ENCODE assay signal across 15 mouse cellular contexts in genomic region chr1:128594353-128595104, GRCm38 (mm10). TPM values are rescaled to one million over a fixed set of nuclear protein-coding genes. Genes with fewer than 3 reads are reported as not detected.
A peak's percentile ranks its signal among the peaks of the same experiment; 100 is the strongest.
DNase-seq lines count a peak whose midpoint lies in the region; ATAC-seq and TF ChIP-seq lines count a peak whose summit lies in the region.
"Had no signal": no experiment of that assay in that cellular context is flagged by ENCODE, and none has a peak within 500 bp of the region (broad histone marks: within the 10 kb centered on the region; RNA-seq: fewer than 3 reads in every experiment).

No protein-coding gene starts in this region.

- DNase-seq in layer of hippocampus, adult 2 months (ENCODE audit: low spot score in 2 of 2) = no peak
- DNase-seq in layer of hippocampus, postnatal 25 days (ENCODE audit: extremely low spot score in 1 of 2, low spot score in 1 of 2) = no peak
- peak; percentile 73 for DNase-seq in brain, embryonic 14.5 days (ENCODE audit: low read depth)
- peak; percentile 35 for DNase-seq in forebrain, postnatal 0 days
- DNase-seq in midbrain, embryonic 10.5 days (ENCODE audit: low spot score) = peak; percentile 35
- DNase-seq in spleen, adult 12 weeks (ENCODE audit: low spot score) = no peak
- DNase-seq in right cerebral cortex, adult 18-20 months = no peak
- DNase-seq in kidney, adult 18-20 months = no peak
- DNase-seq: adrenal gland, adult 2 months; B cell, adult 2 months; kidney, postnatal 14 days; layer of hippocampus, postnatal 36 days; thymus, adult 18-20 months had no signal

- no peaks in the 10 kb centered on the region for H3K27me3 ChIP-seq in forebrain, postnatal 0 days (ENCODE audit: insufficient read depth, low read length)
- H3K27me3 ChIP-seq in midbrain, embryonic 10.5 days (ENCODE audit: low read depth, poor library complexity, severe bottlenecking) = peaks cover under 1% of the 10 kb centered on the region

- peak overlapping the region; percentile 83 for H3K27ac ChIP-seq in layer of hippocampus, adult 2 months
- no peak overlapping the region for H3K27ac ChIP-seq in forebrain, postnatal 0 days (ENCODE audit: low read depth, low read length)
- H3K27ac ChIP-seq in midbrain, embryonic 10.5 days (replicated peaks) = peak overlapping the region; percentile 98
- H3K27ac ChIP-seq: intestine, embryonic 15.5 days; liver, embryonic 12.5 days had no signal

- no peaks in the 10 kb centered on the region for H3K36me3 ChIP-seq in forebrain, postnatal 0 days (ENCODE audit: insufficient read depth)
- H3K36me3 ChIP-seq in midbrain, embryonic 10.5 days = peaks cover 3% of the 10 kb centered on the region
- H3K36me3 ChIP-seq: intestine, embryonic 15.5 days; liver, embryonic 12.5 days had no signal

- TF ChIP-seq CTCF in layer of hippocampus, adult 2 months (conservative IDR thresholded peaks at IDR 0.05) = no peak
- TF ChIP-seq CTCF in brain, embryonic 14.5 days (IDR thresholded peaks at IDR 0.05; ENCODE audit: borderline replicate concordance, extremely low read depth, insufficient read depth, insufficient read length) = no peak
- TF ChIP-seq CTCF in forebrain, postnatal 0 days (IDR thresholded peaks at IDR 0.05; ENCODE audit: low read depth) = no peak

- TF ChIP-seq POLR2A in brain, embryonic 14.5 days (IDR thresholded peaks at IDR 0.05; ENCODE audit: borderline replicate concordance, extremely low read depth, insufficient read depth, insufficient read length, poor library complexity, severe bottlenecking) = no peak

- no peak overlapping the region for H3K4me3 ChIP-seq in layer of hippocampus, adult 2 months
- H3K4me3 ChIP-seq in forebrain, postnatal 0 days (ENCODE audit: low read depth, low read length) = no peak overlapping the region
- H3K4me3 ChIP-seq in midbrain, embryonic 10.5 days = peak overlapping the region; percentile 71; the same call in 1 of the 2 replicates
- H3K4me3 ChIP-seq: intestine, embryonic 15.5 days; liver, embryonic 12.5 days had no signal

- no peak for ATAC-seq in forebrain, postnatal 0 days
- ATAC-seq: intestine, embryonic 15.5 days; liver, embryonic 12.5 days had no signal

- peaks cover 32% of the 10 kb centered on the region for H3K4me1 ChIP-seq in forebrain, postnatal 0 days (ENCODE audit: insufficient read depth)
- peaks cover 72% of the 10 kb centered on the region for H3K4me1 ChIP-seq in midbrain, embryonic 10.5 days

- 18% methylated on average over 12 of the region's 12 CpGs for WGBS in forebrain, postnatal 0 days
- WGBS in midbrain, embryonic 10.5 days = 29% methylated on average over 12 of the region's 12 CpGs

- H3K4me2 ChIP-seq in forebrain, postnatal 0 days (ENCODE audit: low read depth) = peak overlapping the region; percentile 8; the same call in 1 of the 2 replicates
- H3K4me2 ChIP-seq: intestine, embryonic 15.5 days; liver, embryonic 12.5 days had no signal

- H3K9me3 ChIP-seq in forebrain, postnatal 0 days (ENCODE audit: low read length) = no peaks in the 10 kb centered on the region
- no peaks in the 10 kb centered on the region for H3K9me3 ChIP-seq in midbrain, embryonic 10.5 days (replicated peaks)
- H3K9me3 ChIP-seq: intestine, embryonic 15.5 days; liver, embryonic 12.5 days had no signal

- H3K9ac ChIP-seq in forebrain, postnatal 0 days = no peak overlapping the region
- H3K9ac ChIP-seq: intestine, embryonic 15.5 days; liver, embryonic 12.5 days had no signal

RNA-seq across cellular contexts. Expression of gene Cxcr4, which starts 2.4 kb away (rescaled TPM):
- total RNA-seq in layer of hippocampus, adult 2 months (2021) = 1 to 10 TPM; 6.0 to 6.7 TPM
- 1 to 10 TPM; 7.7 to 8.9 TPM for total RNA-seq in layer of hippocampus, postnatal 25 days (2021)
- polyA plus RNA-seq in brain, embryonic 14.5 days (2012; rRNA removed) = 96.9 and 115 TPM in 2 replicates
- total RNA-seq in forebrain, postnatal 0 days (2014; rRNA removed) = 41.3 and 44.9 TPM in 2 replicates
- polyA plus RNA-seq in forebrain, postnatal 0 days (2015; fragmentation: Nextera tagmentation; extraction: Ambion mirVana) = 4.9 and 5.8 TPM in 2 replicates
- 18.6 and 20.2 TPM in 2 replicates for polyA plus RNA-seq in midbrain, embryonic 10.5 days (2016; fragmentation: Nextera tagmentation; extraction: Ambion mirVana)

Comparison
In these comparisons a context has a peak if more than half of its experiments do, and no peak if none do; other contexts are left out.
1. DNase-seq: peak in brain, embryonic 14.5 days (single experiment), forebrain, postnatal 0 days (single experiment) and midbrain, embryonic 10.5 days (single experiment); none in layer of hippocampus, adult 2 months (0 of 2), layer of hippocampus, postnatal 25 days (0 of 2), spleen, adult 12 weeks (single experiment), right cerebral cortex, adult 18-20 months (single experiment) and kidney, adult 18-20 months (single experiment).